Mouse (Mus musculus) layer of hippocampus, adult 11-12 months (tissue): Measurements from ENCODE around the gene Gm9970.

Experiments used
- DNase-seq: peaks from one replicate; pipeline ENCODE4 v3.0.0; 2022; ENCODE audit warnings: low spot score

Gm9970 gene

GRCm38 (mm10) chr5:31194486-31195485 lies 46.2 kb downstream of the Gm9970 start:
- no peak for DNase-seq

- DNase-seq = no peak
Observed at GRCm38 (mm10) chr5:31193631-31194281, 47.3 kb downstream of the Gm9970 start.

- DNase-seq = peak; percentile 99
Observed at GRCm38 (mm10) chr5:31192939-31193630, 47.9 kb downstream of the Gm9970 start, which contains the start of the genes Snx17 and Eif2b4. Gene Snx17 (plus strand): TSS chr5:31193227. Gene Eif2b4 (minus strand): TSS chr5:31193430.

- DNase-seq = no peak
Observed at GRCm38 (mm10) chr5:31192045-31192938, 48.7 kb downstream of the Gm9970 start.
